Mouse (Mus musculus): ENCODE measurements around the gene Gm39566. TPM values are rescaled to one million over a fixed set of nuclear protein-coding genes. Genes with fewer than 3 reads are reported as not detected.

Gm39566 gene
- polyA plus RNA-seq, 1 experiment from 2014 or later = not detected

GRCm38 (mm10) chr11:69776488-69776887, 38.6 kb downstream of the Gm39566 start:
- H3K9ac ChIP-seq (ENCODE audit: low read depth, low read length) = no peak overlapping the region
- no peaks in the 10 kb centered on the region for H3K9me3 ChIP-seq (replicated peaks; ENCODE audit: control insufficient read depth, low read length, poor library complexity, severe bottlenecking)
- no peaks in the 10 kb centered on the region for H3K27me3 ChIP-seq (ENCODE audit: control insufficient read depth, insufficient read depth, low read depth, low read length)
- H3K36me3 ChIP-seq (ENCODE audit: control insufficient read depth, insufficient read depth, low read length) = peaks cover 12% of the 10 kb centered on the region
- ATAC-seq = no peak
- H3K4me1 ChIP-seq (ENCODE audit: control insufficient read depth, insufficient read depth, low read length) = no peaks in the 10 kb centered on the region
- no peak overlapping the region for H3K27ac ChIP-seq (ENCODE audit: low read length)
- WGBS = 86% methylated on average over 20 of the region's 20 CpGs
- H3K4me2 ChIP-seq (ENCODE audit: low read length) = no peak overlapping the region
- H3K4me3 ChIP-seq (ENCODE audit: low read depth, low read length) = no peak overlapping the region

DNA sequence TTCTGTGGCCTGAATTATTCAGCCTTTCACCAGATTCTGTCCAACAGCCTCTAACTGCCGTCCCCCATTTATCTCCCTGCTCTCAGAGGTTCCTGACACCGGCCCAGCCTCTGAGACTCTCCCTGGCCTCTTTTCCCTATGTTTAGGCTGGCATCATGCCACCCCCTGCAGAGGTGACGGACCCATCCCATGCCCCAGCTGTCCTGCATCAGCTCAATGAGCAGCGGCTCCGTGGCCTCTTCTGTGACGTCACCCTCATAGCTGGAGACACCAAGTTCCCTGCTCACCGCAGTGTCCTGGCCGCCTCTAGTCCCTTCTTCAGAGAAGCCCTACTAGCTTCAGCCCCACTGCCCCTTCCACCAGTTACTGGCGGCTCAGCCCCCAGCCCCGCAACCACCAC, 39.4 kb downstream of the Gm39566 start:
- no peaks in the 10 kb centered on the region for H3K9me3 ChIP-seq (replicated peaks; ENCODE audit: control insufficient read depth, low read length, poor library complexity, severe bottlenecking)
- WGBS = 74% methylated on average over 10 of the region's 10 CpGs
- no peak overlapping the region for H3K4me2 ChIP-seq (ENCODE audit: low read length)

GRCm38 (mm10) chr11:69774961-69775360, 40.1 kb downstream of the Gm39566 start:
- H3K4me2 ChIP-seq (ENCODE audit: low read length) = no peak overlapping the region
- no peaks in the 10 kb centered on the region for H3K4me1 ChIP-seq (ENCODE audit: control insufficient read depth, insufficient read depth, low read length)
- no peaks in the 10 kb centered on the region for H3K27me3 ChIP-seq (ENCODE audit: control insufficient read depth, insufficient read depth, low read depth, low read length)
- H3K27ac ChIP-seq (ENCODE audit: low read length) = no peak overlapping the region
- no peak for ATAC-seq
- H3K4me3 ChIP-seq (ENCODE audit: low read depth, low read length) = no peak overlapping the region
- 51% methylated on average over 5 of the region's 5 CpGs for WGBS
- no peak overlapping the region for H3K9ac ChIP-seq (ENCODE audit: low read depth, low read length)
- H3K9me3 ChIP-seq (replicated peaks; ENCODE audit: control insufficient read depth, low read length, poor library complexity, severe bottlenecking) = no peaks in the 10 kb centered on the region
- H3K36me3 ChIP-seq (ENCODE audit: control insufficient read depth, insufficient read depth, low read length) = peaks cover 12% of the 10 kb centered on the region

More for the DNA sequence above, 39.4 kb downstream of the Gm39566 start:
- Histone ChIP-seq H3K27me3 (ENCODE audit: control insufficient read depth, insufficient read depth, low read depth, low read length) (no peaks in the 10 kb centered on the region), H3K9ac (ENCODE audit: low read depth, low read length) (no peak overlapping the region), H3K4me1 (ENCODE audit: control insufficient read depth, insufficient read depth, low read length) (no peaks in the 10 kb centered on the region), H3K4me3 (ENCODE audit: low read depth, low read length) (no peak overlapping the region), H3K27ac (ENCODE audit: low read length) (no peak overlapping the region), H3K36me3 (ENCODE audit: control insufficient read depth, insufficient read depth, low read length) (peaks cover 12% of the 10 kb centered on the region)
- no peak for ATAC-seq

DNA sequence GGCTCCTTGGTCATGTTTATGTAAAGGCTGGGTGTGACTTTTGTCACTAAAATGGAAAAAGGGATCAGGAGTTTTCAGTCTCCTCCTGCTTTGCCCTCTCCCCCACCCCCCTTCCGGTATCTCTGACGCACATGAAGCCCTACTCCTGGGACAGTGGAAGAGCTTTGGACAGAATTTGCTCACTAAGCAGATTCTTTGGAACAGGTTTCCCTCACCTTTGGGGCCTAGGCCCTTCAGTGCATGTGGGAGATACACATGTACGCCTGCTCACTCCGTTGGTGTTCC, 47.5 kb downstream of the Gm39566 start:
- Histone ChIP-seq H3K36me3 (ENCODE audit: control insufficient read depth, insufficient read depth, low read length) (no peaks in the 10 kb centered on the region), H3K4me3 (ENCODE audit: low read depth, low read length) (no peak overlapping the region), H3K4me2 (ENCODE audit: low read length) (peak overlapping the region; percentile 68; the same call in 1 of the 2 replicates), H3K27ac (ENCODE audit: low read length) (no peak overlapping the region), H3K9ac (ENCODE audit: low read depth, low read length) (peak overlapping the region; percentile 96; the same call in 1 of the 2 replicates), H3K4me1 (ENCODE audit: control insufficient read depth, insufficient read depth, low read length) (peaks cover 23% of the 10 kb centered on the region), H3K27me3 (ENCODE audit: control insufficient read depth, insufficient read depth, low read depth, low read length) (no peaks in the 10 kb centered on the region), H3K9me3 (replicated peaks; ENCODE audit: control insufficient read depth, low read length, poor library complexity, severe bottlenecking) (no peaks in the 10 kb centered on the region)
- ATAC-seq = no peak
- 64% methylated on average over 4 of the region's 4 CpGs for WGBS

GRCm38 (mm10) chr11:69766872-69767624, 48.0 kb downstream of the Gm39566 start:
- H3K4me1 ChIP-seq (ENCODE audit: control insufficient read depth, insufficient read depth, low read length) = peaks cover 23% of the 10 kb centered on the region
- H3K9me3 ChIP-seq (replicated peaks; ENCODE audit: control insufficient read depth, low read length, poor library complexity, severe bottlenecking) = no peaks in the 10 kb centered on the region
- ATAC-seq = no peak; the same call in 1 of the 2 replicates
- no peaks in the 10 kb centered on the region for H3K27me3 ChIP-seq (ENCODE audit: control insufficient read depth, insufficient read depth, low read depth, low read length)
- H3K27ac ChIP-seq (ENCODE audit: low read length) = peak overlapping the region; percentile 86
- no peaks in the 10 kb centered on the region for H3K36me3 ChIP-seq (ENCODE audit: control insufficient read depth, insufficient read depth, low read length)
- H3K4me3 ChIP-seq (ENCODE audit: low read depth, low read length) = peak overlapping the region; percentile 89
- WGBS = 63% methylated on average over 13 of the region's 13 CpGs
- H3K4me2 ChIP-seq (ENCODE audit: low read length) = peak overlapping the region; percentile 68
- H3K9ac ChIP-seq (ENCODE audit: low read depth, low read length) = peak overlapping the region; percentile 96

DNA sequence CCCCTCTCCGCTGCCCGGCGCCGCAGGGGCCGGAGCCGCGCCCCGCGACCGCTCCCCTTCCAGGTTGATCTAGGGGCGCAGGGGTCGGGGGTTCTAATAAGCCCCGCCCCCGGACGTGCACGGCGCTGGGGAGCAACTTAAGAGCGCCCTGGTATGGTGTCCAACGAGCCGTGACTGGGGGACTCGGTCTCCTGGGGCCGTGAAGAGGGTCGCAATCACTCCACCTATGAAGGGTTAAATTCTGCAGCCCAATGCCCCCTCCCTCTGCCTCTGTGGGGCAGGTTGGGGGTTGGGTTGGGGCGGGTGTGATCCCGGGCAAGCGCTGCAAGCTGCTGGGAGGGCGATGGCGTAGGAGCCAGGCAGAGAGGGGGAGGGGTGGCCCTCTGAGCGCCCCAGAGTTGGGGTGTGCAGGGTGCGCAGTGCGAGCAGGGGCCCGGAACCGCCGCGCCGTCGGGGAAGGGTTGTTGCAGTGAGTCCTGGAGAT, 48.9 kb downstream of the Gm39566 start:
- peak; percentile 82 for ATAC-seq

GRCm38 (mm10) chr11:69765221-69766125, 49.6 kb downstream of the Gm39566 start, which contains the start of gene Zbtb4:
Gene Zbtb4 (plus strand): TSS chr11:69765912.
- Histone ChIP-seq H3K9ac (ENCODE audit: low read depth, low read length) (peak within 1 kb of the TSS; percentile 96), H3K4me2 (ENCODE audit: low read length) (peak within 1 kb of the TSS; percentile 68), H3K4me3 (ENCODE audit: low read depth, low read length) (peak within 1 kb of the TSS; percentile 89), H3K36me3 (ENCODE audit: control insufficient read depth, insufficient read depth, low read length) (no peaks in the 10 kb centered on the region), H3K4me1 (ENCODE audit: control insufficient read depth, insufficient read depth, low read length) (peaks cover 25% of the 10 kb centered on the region), H3K9me3 (replicated peaks; ENCODE audit: control insufficient read depth, low read length, poor library complexity, severe bottlenecking) (no peaks in the 10 kb centered on the region), H3K27ac (ENCODE audit: low read length) (peak within 1 kb of the TSS; percentile 86), H3K27me3 (ENCODE audit: control insufficient read depth, insufficient read depth, low read depth, low read length) (no peaks in the 10 kb centered on the region)
- ATAC-seq = peak; percentile 68
- 19% methylated on average over 31 of the region's 55 CpGs for WGBS

More for the DNA sequence above, 48.9 kb downstream of the Gm39566 start:
- Histone ChIP-seq H3K4me1 (ENCODE audit: control insufficient read depth, insufficient read depth, low read length) (peaks cover 23% of the 10 kb centered on the region), H3K36me3 (ENCODE audit: control insufficient read depth, insufficient read depth, low read length) (no peaks in the 10 kb centered on the region), H3K27me3 (ENCODE audit: control insufficient read depth, insufficient read depth, low read depth, low read length) (no peaks in the 10 kb centered on the region), H3K4me2 (ENCODE audit: low read length) (peak overlapping the region; percentile 68), H3K4me3 (ENCODE audit: low read depth, low read length) (peak overlapping the region; percentile 89), H3K27ac (ENCODE audit: low read length) (peak overlapping the region; percentile 86), H3K9me3 (replicated peaks; ENCODE audit: control insufficient read depth, low read length, poor library complexity, severe bottlenecking) (no peaks in the 10 kb centered on the region), H3K9ac (ENCODE audit: low read depth, low read length) (peak overlapping the region; percentile 96)
- under 1% methylated on average over 37 of the region's 37 CpGs for WGBS

GRCm38 (mm10) chr11:69763551-69763950, 51.5 kb downstream of the Gm39566 start:
- Histone ChIP-seq H3K4me3 (ENCODE audit: low read depth, low read length) (no peak overlapping the region), H3K4me2 (ENCODE audit: low read length) (no peak overlapping the region), H3K9me3 (replicated peaks; ENCODE audit: control insufficient read depth, low read length, poor library complexity, severe bottlenecking) (no peaks in the 10 kb centered on the region), H3K4me1 (ENCODE audit: control insufficient read depth, insufficient read depth, low read length) (peaks cover 35% of the 10 kb centered on the region), H3K27me3 (ENCODE audit: control insufficient read depth, insufficient read depth, low read depth, low read length) (no peaks in the 10 kb centered on the region), H3K27ac (ENCODE audit: low read length) (no peak overlapping the region), H3K9ac (ENCODE audit: low read depth, low read length) (no peak overlapping the region), H3K36me3 (ENCODE audit: control insufficient read depth, insufficient read depth, low read length) (no peaks in the 10 kb centered on the region)
- ATAC-seq = no peak
- 74% methylated on average over 7 of the region's 7 CpGs for WGBS
